Mouse (Mus musculus): ENCODE measurements around the gene Ube2u.
A peak's percentile ranks its signal among the peaks of the same experiment; 100 is the strongest.
"Not testable (repeated sequence)": the region's sequence is repeated elsewhere in the genome, so short reads cannot be mapped to it uniquely, and the experiment has no call there.

Gene Ube2u

GRCm38 (mm10) chr4:100478592-100479321, at the start of gene Ube2u:
Gene Ube2u (plus strand): TSS chr4:100478849.
- no peak for DNase-seq

- DNase-seq = no peak
These were observed 49.2 kb upstream of the Ube2u start for GRCm38 (mm10) chr4:100429371-100429900.

GRCm38 (mm10) chr4:100435281-100436168, 43.1 kb upstream of the Ube2u start:
- DNase-seq = no peak

GRCm38 (mm10) chr4:100436169-100436547, 42.5 kb upstream of the Ube2u start:
- DNase-seq = no peak

- DNase-seq = no peak
These were observed 31.8 kb upstream of the Ube2u start for GRCm38 (mm10) chr4:100446897-100447296.

- no peak for DNase-seq
These were observed 16.0 kb upstream of the Ube2u start for GRCm38 (mm10) chr4:100462493-100463120.

- DNase-seq = no peak
These were observed 9.8 kb downstream of the Ube2u start for GRCm38 (mm10) chr4:100488447-100488846.

- no peak for DNase-seq
These were observed 16.5 kb downstream of the Ube2u start for GRCm38 (mm10) chr4:100495176-100495575.

- no peak for DNase-seq
These were observed 17.9 kb downstream of the Ube2u start for GRCm38 (mm10) chr4:100496521-100496920.

GRCm38 (mm10) chr4:100498192-100498591, 19.5 kb downstream of the Ube2u start:
- no peak for DNase-seq

GRCm38 (mm10) chr4:100499037-100499601, 20.5 kb downstream of the Ube2u start:
- DNase-seq = not testable (repeated sequence)

- DNase-seq = peak; percentile 4
These were observed 24.7 kb downstream of the Ube2u start for GRCm38 (mm10) chr4:100503337-100503736.

- no peak for DNase-seq
These were observed 39.0 kb downstream of the Ube2u start for GRCm38 (mm10) chr4:100517646-100518045.

- DNase-seq = no peak
These were observed 43.9 kb downstream of the Ube2u start for GRCm38 (mm10) chr4:100522534-100522933.

- no peak for DNase-seq
These were observed 46.1 kb downstream of the Ube2u start for GRCm38 (mm10) chr4:100524741-100525140.

- no peak for DNase-seq
These were observed 47.6 kb downstream of the Ube2u start for GRCm38 (mm10) chr4:100526296-100526695.

GRCm38 (mm10) chr4:100527086-100527485, 48.4 kb downstream of the Ube2u start:
- DNase-seq = no peak

GRCm38 (mm10) chr4:100527554-100528001, 48.9 kb downstream of the Ube2u start:
- no peak for DNase-seq

- no peak for DNase-seq
These were observed 55.0 kb downstream of the Ube2u start for GRCm38 (mm10) chr4:100533607-100534006.

GRCm38 (mm10) chr4:100534946-100535345, 56.3 kb downstream of the Ube2u start:
- no peak for DNase-seq

GRCm38 (mm10) chr4:100537898-100538297, 59.2 kb downstream of the Ube2u start:
- peak; percentile 6 for DNase-seq

- no peak for DNase-seq
These were observed 60.8 kb downstream of the Ube2u start for GRCm38 (mm10) chr4:100539483-100539882.

GRCm38 (mm10) chr4:100547905-100548304, 69.3 kb downstream of the Ube2u start:
- no peak for DNase-seq

All from thymus, postnatal 14 days (tissue).